Mouse (Mus musculus): Measurements from ENCODE around the gene Trip10.
A peak's percentile ranks its signal among the peaks of the same experiment; 100 is the strongest.
"Not testable (repeated sequence)": the region's sequence is repeated elsewhere in the genome, so short reads cannot be mapped to it uniquely, and the experiment has no call there.

The Trip10 gene

DNA sequence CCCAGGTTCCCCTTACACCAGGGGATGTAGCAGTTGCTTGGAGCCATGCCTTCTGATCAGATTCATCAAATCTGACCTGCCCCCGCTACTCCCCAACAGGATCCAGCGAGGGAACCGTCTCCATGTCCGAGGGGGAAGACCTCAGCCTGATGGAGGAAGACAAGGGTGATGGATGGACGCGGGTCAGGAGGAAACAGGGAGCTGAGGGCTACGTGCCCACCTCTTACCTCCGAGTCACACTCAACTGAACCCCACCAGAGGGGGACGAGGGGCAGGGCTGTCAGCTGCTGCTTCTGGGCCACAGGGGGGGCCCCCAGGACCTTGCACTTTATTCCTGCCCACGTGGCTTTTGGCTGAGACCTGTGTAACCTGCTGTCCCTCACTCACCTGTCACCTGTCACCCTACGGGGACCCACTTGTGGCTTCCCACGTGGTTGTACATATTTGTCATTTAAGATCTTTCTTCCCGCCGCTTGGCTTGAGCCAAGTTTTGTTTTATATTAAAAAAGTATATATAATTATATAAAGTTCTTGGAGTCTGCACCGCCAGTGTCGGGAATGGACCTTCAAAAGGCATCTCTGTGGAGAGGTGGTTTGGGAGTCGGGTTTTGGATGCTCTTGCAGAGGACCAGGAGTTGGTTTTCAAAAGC is 13.8 kb downstream of the Trip10 start:
- DNase-seq (ENCODE audit: low read depth, low spot score), result no peak

DNA sequence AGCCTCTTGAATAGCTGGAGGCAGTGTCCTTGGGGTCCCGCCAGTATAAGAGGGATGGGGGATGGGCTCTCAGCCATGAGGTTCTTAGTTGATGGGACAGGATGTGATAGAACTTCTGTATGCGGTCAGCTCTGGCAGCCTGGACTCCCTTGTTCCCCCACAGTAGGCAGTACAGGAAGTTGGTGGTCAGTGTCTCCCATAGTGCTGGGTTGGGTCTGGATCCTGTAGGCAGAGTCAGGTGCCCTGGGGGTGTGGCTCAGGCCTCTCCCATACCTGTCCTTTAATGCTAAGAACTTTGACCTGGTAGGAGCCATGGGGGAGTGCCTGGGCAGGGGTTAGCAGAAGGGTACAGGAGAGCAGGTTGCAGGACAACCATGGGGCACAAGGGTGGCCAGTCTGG is 14.9 kb downstream of the Trip10 start:
- no peak for DNase-seq (ENCODE audit: low read depth, low spot score)

GRCm38 (mm10) chr17:57264972-57265945 is 16.0 kb downstream of the Trip10 start:
- peak; percentile 54 for DNase-seq (ENCODE audit: low read depth, low spot score)

GRCm38 (mm10) chr17:57267556-57268126 is 18.4 kb downstream of the Trip10 start:
- no peak for DNase-seq (ENCODE audit: low read depth, low spot score)

DNA sequence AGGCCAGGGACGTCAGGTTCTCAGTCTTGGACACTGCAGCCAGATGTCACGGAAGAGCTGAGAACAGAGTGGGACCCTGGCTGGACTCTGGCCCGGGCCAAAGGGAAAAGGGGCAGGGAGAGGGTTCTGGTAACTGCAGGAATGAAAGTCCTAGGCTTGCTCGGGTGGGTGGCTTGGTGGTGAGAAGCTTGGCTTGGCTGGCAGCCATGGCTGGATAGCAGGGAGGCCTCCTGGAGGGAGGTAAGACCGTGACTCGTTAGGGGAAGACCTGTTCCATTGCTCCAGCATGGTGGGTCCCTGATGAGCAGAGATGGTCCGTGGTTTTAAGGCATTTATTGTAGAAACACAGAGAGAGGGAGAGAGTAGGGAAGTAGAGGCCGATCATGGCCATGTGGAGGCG is 22.0 kb downstream of the Trip10 start:
- no peak for DNase-seq (ENCODE audit: low read depth, low spot score)

DNA sequence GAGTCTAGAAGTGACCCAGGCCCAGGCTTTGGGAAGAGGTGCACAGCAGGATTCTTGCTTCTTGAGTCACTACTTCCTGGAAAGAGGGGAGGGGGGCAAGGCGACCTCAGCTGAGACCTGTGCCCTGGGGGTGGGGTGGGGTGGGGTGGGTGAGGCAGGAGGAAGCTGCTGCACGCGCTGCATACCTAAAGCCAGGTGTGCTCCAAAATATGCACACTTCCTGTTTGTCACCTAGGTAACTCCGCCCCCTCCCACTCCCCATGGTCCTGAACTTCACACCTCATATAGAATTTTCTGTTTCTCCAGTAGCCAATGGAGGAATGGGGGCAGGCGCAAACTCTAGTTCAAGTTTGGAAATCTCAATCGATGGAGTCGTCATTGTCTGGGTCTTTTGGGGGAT is 24.6 kb downstream of the Trip10 start:
- peak; percentile 39 for DNase-seq (ENCODE audit: low read depth, low spot score)

GRCm38 (mm10) chr17:57274686-57275085 is 25.4 kb downstream of the Trip10 start:
- DNase-seq (ENCODE audit: low read depth, low spot score), result peak; percentile 38

- DNase-seq (ENCODE audit: low read depth, low spot score), result peak; percentile 93
Observed at GRCm38 (mm10) chr17:57275111-57275996, 26.1 kb downstream of the Trip10 start.

- DNase-seq (ENCODE audit: low read depth, low spot score), result no peak
Observed at GRCm38 (mm10) chr17:57275997-57276351, 26.7 kb downstream of the Trip10 start.

- peak; percentile 92 for DNase-seq (ENCODE audit: low read depth, low spot score)
Observed at GRCm38 (mm10) chr17:57276634-57277121, 27.4 kb downstream of the Trip10 start.

DNA sequence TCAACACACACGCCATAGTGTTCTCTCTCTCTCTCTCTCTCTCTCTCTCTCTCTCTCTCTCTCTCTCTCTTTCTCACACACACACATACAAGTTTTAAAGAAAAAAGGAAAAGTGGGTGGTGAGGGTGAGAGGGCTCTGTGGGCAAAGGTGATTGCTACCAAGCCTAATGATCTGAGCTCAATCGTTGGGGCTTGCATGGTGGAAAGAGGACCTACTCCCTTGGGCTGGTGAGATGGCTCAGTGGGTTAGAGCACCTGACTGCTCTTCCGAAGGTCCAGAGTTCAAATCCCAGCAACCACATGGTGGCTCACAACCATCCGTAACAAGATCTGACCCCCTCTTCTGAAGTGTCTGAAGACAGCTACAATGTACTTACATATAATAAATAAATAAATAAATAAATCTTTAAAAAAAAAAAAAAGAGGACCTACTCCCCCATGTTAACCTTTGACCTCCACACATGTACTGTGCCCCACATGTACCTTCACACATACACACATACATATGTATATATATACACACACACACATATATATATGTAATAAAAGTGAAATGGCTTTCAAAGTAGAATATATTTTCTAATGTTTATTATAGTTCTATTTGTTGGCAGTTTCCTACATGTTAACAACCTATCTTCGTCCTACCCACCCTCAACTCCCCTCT is 28.5 kb downstream of the Trip10 start:
- DNase-seq (ENCODE audit: low read depth, low spot score), result not testable (repeated sequence)

DNA sequence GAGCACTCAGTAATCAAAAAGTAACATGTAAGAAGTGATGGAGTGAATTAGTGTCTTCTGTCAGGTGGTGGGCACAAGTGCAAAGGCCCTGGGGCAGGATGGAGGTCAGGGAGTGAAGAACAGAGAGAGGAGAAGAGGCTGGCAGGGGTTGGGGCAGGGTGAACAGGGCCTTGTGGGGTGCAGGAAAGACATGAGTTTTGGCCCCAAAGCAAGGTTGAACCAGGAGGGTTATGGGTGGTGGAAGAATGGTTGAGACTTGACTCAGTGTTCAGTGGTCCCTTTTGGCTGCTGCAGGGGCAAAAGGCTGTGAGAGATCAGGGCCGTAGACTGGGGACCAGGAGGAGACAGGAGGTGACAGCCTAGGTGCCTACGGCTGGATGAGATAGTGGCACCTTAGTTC is 29.3 kb downstream of the Trip10 start:
- peak; percentile 15 for DNase-seq (ENCODE audit: low read depth, low spot score)

- DNase-seq (ENCODE audit: low read depth, low spot score), result peak; percentile 86
Observed at GRCm38 (mm10) chr17:57278943-57279590, 29.8 kb downstream of the Trip10 start, which contains the start of gene Vav1. Vav1 (plus strand) TSS chr17:57279100.

- peak; percentile 71 for DNase-seq (ENCODE audit: low read depth, low spot score)
Observed at GRCm38 (mm10) chr17:57279591-57280224, 30.5 kb downstream of the Trip10 start.

DNA sequence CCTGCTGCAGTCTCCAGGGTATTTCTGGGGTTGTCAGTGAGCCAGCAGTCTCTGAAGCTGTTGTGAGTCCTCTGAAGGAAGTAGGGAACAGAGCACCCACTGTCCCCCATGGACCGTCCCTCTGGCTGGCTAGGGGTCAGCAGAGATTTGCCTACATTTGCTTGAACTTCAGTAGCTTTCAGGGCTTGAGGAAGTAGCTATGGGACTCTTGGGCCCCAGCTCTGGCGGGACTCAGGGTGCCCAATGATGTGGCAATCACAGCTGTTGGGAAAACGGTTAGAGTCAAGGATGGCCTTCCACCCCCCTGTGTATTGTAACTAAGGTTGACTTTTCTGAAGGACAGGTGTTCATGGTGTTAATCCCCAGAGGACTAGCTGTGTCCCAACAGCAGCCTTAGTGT is 31.2 kb downstream of the Trip10 start:
- no peak for DNase-seq (ENCODE audit: low read depth, low spot score)

- peak; percentile 56 for DNase-seq (ENCODE audit: low read depth, low spot score)
Observed at GRCm38 (mm10) chr17:57283906-57284305, 34.7 kb downstream of the Trip10 start.

DNA sequence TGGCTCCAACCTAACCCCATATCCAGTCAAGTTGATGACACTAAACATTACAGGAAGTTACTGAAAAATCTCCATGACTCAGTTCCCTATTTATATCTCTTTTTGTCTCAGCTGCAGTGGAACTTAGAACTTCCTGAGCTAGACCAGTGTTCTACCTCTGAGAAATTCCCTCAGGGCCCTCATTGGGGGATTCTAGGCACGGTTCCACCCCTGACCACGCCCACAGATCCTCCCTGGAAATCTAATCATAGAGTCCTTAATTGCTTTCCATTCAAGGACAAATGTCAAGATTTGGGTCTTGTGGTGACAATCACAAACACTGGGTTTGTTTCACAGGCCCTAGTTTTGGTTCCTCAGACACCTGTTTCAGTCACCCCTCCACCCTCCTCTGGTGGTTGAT is 35.8 kb downstream of the Trip10 start:
- DNase-seq (ENCODE audit: low read depth, low spot score), result no peak

GRCm38 (mm10) chr17:57286718-57287355 is 37.6 kb downstream of the Trip10 start:
- peak; percentile 58 for DNase-seq (ENCODE audit: low read depth, low spot score)

DNA sequence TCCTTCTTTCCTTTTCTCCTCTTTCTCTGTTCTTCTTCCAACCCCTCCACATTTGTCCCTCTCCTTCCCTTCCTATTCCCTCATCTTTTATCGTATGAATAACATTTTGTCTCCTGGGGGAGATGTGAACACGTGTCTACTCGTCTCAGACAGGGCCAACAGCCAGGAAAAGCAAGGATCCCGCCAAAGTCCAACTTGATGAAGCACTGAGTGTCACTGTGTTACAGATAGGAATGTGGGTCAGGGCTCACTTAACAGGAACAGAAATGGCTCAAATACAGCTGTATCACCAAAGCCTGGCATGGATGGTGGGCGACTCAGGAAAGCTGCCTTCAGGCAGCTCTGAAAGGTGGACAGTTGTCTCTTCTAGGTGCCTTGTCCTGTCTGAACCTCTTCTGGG is 40.0 kb downstream of the Trip10 start:
- no peak for DNase-seq (ENCODE audit: low read depth, low spot score)

Data from CD4-positive, CD25-positive, alpha-beta regulatory T cell, adult 2 months (primary cell).